Mouse (Mus musculus) heart, postnatal 0 days (tissue): ENCODE measurements at regions not wholly inside any gene's neighbourhood (a gene's known extent, or its start where the extent isn't known, plus 50 kb on each side); places are given as distances from the start of the nearest gene placed in this dataset.

Experiments
- ATAC-seq: fragments of 200-750 bp; cut with Nextera tagmentation; 2 replicates; pipeline ENCODE4 v1.8.0; 2017; ENCODE audit warnings: low read depth, moderate number of reproducible peaks, moderate library complexity; ENCODE audit not compliant: insufficient read depth
- DNase-seq: peaks from one replicate; pipeline ENCODE4 v3.0.0-alpha.2; 2016; ENCODE audit warnings: low spot score
- H3K27ac ChIP-seq: fragments of 300-500 bp; sonication (generic); 2 replicates; pipeline ENCODE4 v1.5.1; 2014; ENCODE audit warnings: low read depth, mild to moderate bottlenecking
- H3K27me3 ChIP-seq: fragments of 300-500 bp; sonication (generic); 2 replicates; pipeline ENCODE4 v1.6.1; 2014; ENCODE audit warnings: low read length, mixed read lengths; ENCODE audit not compliant: control insufficient read depth, insufficient read depth
- H3K36me3 ChIP-seq: fragments of 300-500 bp; sonication (generic); replicated peaks from 2 replicates; pipeline ENCODE4 v1.6.1; 2014; ENCODE audit warnings: low read length, mixed read lengths; ENCODE audit not compliant: control insufficient read depth, insufficient read depth
- H3K4me1 ChIP-seq: fragments of 300-500 bp; sonication (generic); 2 replicates; pipeline ENCODE4 v1.6.1; 2014; ENCODE audit warnings: antibody characterized with exemption; ENCODE audit not compliant: control insufficient read depth, insufficient read depth
- H3K4me2 ChIP-seq: fragments of 300-500 bp; sonication (generic); 2 replicates; pipeline ENCODE4 v1.6.1; 2014; ENCODE audit warnings: low read depth, mild to moderate bottlenecking, low read length, moderate library complexity
- H3K4me3 ChIP-seq: fragments of 300-500 bp; sonication (generic); 2 replicates; pipeline ENCODE4 v1.5.1; 2014; ENCODE audit warnings: low read depth, low read length
- H3K9ac ChIP-seq: fragments of 300-500 bp; sonication (generic); replicated peaks from 2 replicates; pipeline ENCODE4 v1.6.1; 2014; ENCODE audit warnings: low read depth, low read length, mixed read lengths
- H3K9me3 ChIP-seq: fragments of 300-500 bp; sonication (generic); replicated peaks from 2 replicates; pipeline ENCODE4 v1.6.1; 2016; ENCODE audit warnings: low read length; ENCODE audit not compliant: control insufficient read depth
- CTCF ChIP-seq: IDR thresholded peaks from 2 replicates; pipeline ENCODE4 v1.5.1; 2016; ENCODE audit warnings: antibody characterized with exemption, control low read depth, low read depth
- EP300 ChIP-seq: IDR thresholded peaks from 2 replicates; pipeline ENCODE4 v1.6.1; 2016; ENCODE audit warnings: antibody characterized with exemption, low read depth
- WGBS: fragments of 180-500 bp; shearing (Covaris S2); extraction: QIAGEN DNeasy Blood & Tissue Kit; methylation state at CpG from one replicate; pipeline ENCODE4 v1.1.7; 2014; 5-methylcytosine and 5-hydroxymethylcytosine counted together

GRCm38 (mm10) chr8:7709406-7709805 lies 951.6 kb downstream of the Efnb2 start:
- 84% methylated on average over 1 of the region's 1 CpGs for WGBS
- H3K4me1 ChIP-seq = no peaks in the 10 kb centered on the region
- no peak overlapping the region for H3K4me2 ChIP-seq
- TF ChIP-seq EP300 (no peak), CTCF (no peak)
- ATAC-seq = no peak
- no peak overlapping the region for H3K4me3 ChIP-seq
- no peaks in the 10 kb centered on the region for H3K27me3 ChIP-seq
- no peaks in the 10 kb centered on the region for H3K36me3 ChIP-seq
- H3K9ac ChIP-seq = no peak overlapping the region
- no peaks in the 10 kb centered on the region for H3K9me3 ChIP-seq
- no peak for DNase-seq
- no peak overlapping the region for H3K27ac ChIP-seq

GRCm38 (mm10) chr8:7691355-7691996 lies 969.6 kb downstream of the Efnb2 start:
- DNase-seq = no peak

GRCm38 (mm10) chr8:7653804-7654203 lies 1007.2 kb downstream of the Efnb2 start:
- Histone ChIP-seq H3K9me3 (no peaks in the 10 kb centered on the region), H3K4me3 (no peak overlapping the region), H3K4me1 (no peaks in the 10 kb centered on the region), H3K9ac (no peak overlapping the region), H3K4me2 (no peak overlapping the region), H3K36me3 (no peaks in the 10 kb centered on the region), H3K27me3 (no peaks in the 10 kb centered on the region), H3K27ac (no peak overlapping the region)
- DNase-seq (no peak), ATAC-seq (no peak)
- TF ChIP-seq EP300 = no peak
- no peak for TF ChIP-seq CTCF

More at GRCm38 (mm10) chr8:7691355-7691996, 969.6 kb downstream of the Efnb2 start:
- Histone ChIP-seq H3K27me3 (no peaks in the 10 kb centered on the region), H3K4me1 (no peaks in the 10 kb centered on the region), H3K9ac (no peak overlapping the region), H3K36me3 (no peaks in the 10 kb centered on the region), H3K9me3 (no peaks in the 10 kb centered on the region), H3K4me2 (no peak overlapping the region), H3K4me3 (no peak overlapping the region), H3K27ac (no peak overlapping the region)
- WGBS = 69% methylated on average over 2 of the region's 2 CpGs
- no peak for TF ChIP-seq CTCF
- no peak for TF ChIP-seq EP300
- ATAC-seq = no peak
